ENCODE assay signal across 15 mouse cellular contexts in genomic region chr16:86645436-86645835, GRCm38 (mm10).
DNase-seq lines count a peak whose midpoint lies in the region; ATAC-seq and TF ChIP-seq lines count a peak whose summit lies in the region.
"Had no signal": no experiment of that assay in that cellular context is flagged by ENCODE, and none has a peak within 500 bp of the region (broad histone marks: within the 10 kb centered on the region; RNA-seq: fewer than 3 reads in every experiment).

No protein-coding gene starts in this region.

- H3K36me3 ChIP-seq in lung, embryonic 14.5 days (ENCODE audit: insufficient read depth) = no peaks in the 10 kb centered on the region
- H3K36me3 ChIP-seq: embryonic facial prominence, embryonic 13.5 days; G1E; hindbrain, embryonic 15.5 days; limb, embryonic 12.5 days; neural tube, embryonic 12.5 days had no signal

- H3K4me3 ChIP-seq in gastrocnemius, adult 2 months = no peak overlapping the region
- H3K4me3 ChIP-seq in lung, embryonic 14.5 days (ENCODE audit: low read depth, low read length) = no peak overlapping the region
- H3K4me3 ChIP-seq: embryonic facial prominence, embryonic 13.5 days; hindbrain, embryonic 15.5 days; limb, embryonic 12.5 days; megakaryocyte, embryonic 14.5 days; neural tube, embryonic 12.5 days had no signal

- no peak overlapping the region for H3K4me2 ChIP-seq in lung, embryonic 14.5 days
- H3K4me2 ChIP-seq: embryonic facial prominence, embryonic 13.5 days; hindbrain, embryonic 15.5 days; limb, embryonic 12.5 days; neural tube, embryonic 12.5 days had no signal

- H3K27ac ChIP-seq in gastrocnemius, adult 2 months = peak overlapping the region; percentile 61; the same call in 1 of the 2 replicates
- peak overlapping the region; percentile 44; the same call in 1 of the 2 replicates for H3K27ac ChIP-seq in lung, embryonic 14.5 days (ENCODE audit: low read depth)
- H3K27ac ChIP-seq: embryonic facial prominence, embryonic 13.5 days; hindbrain, embryonic 15.5 days; limb, embryonic 12.5 days; neural tube, embryonic 12.5 days had no signal

- H3K27me3 ChIP-seq in lung, embryonic 14.5 days (ENCODE audit: insufficient read depth, low read length) = no peaks in the 10 kb centered on the region
- H3K27me3 ChIP-seq: embryonic facial prominence, embryonic 13.5 days; hindbrain, embryonic 15.5 days; limb, embryonic 12.5 days; megakaryocyte, embryonic 14.5 days; neural tube, embryonic 12.5 days had no signal

- intact Hi-C loops in gastrocnemius, adult 2 months (cut with DNase I) = loop anchor here (1.0 to 10.0 kb wide), 3 partner anchors 237 to 838 kb away; no protein-coding TSS in a partner anchor

- no peak for DNase-seq in gastrocnemius, adult 2 months
- DNase-seq in gastrocnemius, adult 18-20 months (ENCODE audit: low spot score) = no peak
- DNase-seq in lung, embryonic 14.5 days = no peak
- no peak for DNase-seq in lung, postnatal 4 days
- peak; percentile 16 for DNase-seq in kidney, adult 18-20 months
- DNase-seq in kidney, postnatal 25 days = peak; percentile 25 to 47
- no peak for DNase-seq in thymus, postnatal 4 days

- H3K9ac ChIP-seq in lung, embryonic 14.5 days = no peak overlapping the region
- H3K9ac ChIP-seq: embryonic facial prominence, embryonic 13.5 days; hindbrain, embryonic 15.5 days; limb, embryonic 12.5 days; neural tube, embryonic 12.5 days had no signal

- H3K9me3 ChIP-seq in lung, embryonic 14.5 days (ENCODE audit: low read depth, low read length) = no peaks in the 10 kb centered on the region
- H3K9me3 ChIP-seq: embryonic facial prominence, embryonic 13.5 days; G1E; hindbrain, embryonic 15.5 days; limb, embryonic 12.5 days; megakaryocyte, embryonic 14.5 days; neural tube, embryonic 12.5 days had no signal

- H3K4me1 ChIP-seq in lung, embryonic 14.5 days (ENCODE audit: insufficient read depth) = no peaks in the 10 kb centered on the region
- H3K4me1 ChIP-seq: embryonic facial prominence, embryonic 13.5 days; hindbrain, embryonic 15.5 days; limb, embryonic 12.5 days; megakaryocyte, embryonic 14.5 days; neural tube, embryonic 12.5 days had no signal

- no peak for TF ChIP-seq CTCF in gastrocnemius, adult 2 months (IDR thresholded peaks at IDR 0.05)
- TF ChIP-seq CTCF in lung, embryonic 14.5 days (IDR thresholded peaks at IDR 0.05; ENCODE audit: low read depth) = no peak

- 67% methylated on average over 1 of the region's 1 CpGs for WGBS in lung, embryonic 14.5 days

- 0 out of 2 replicates have a peak, but pooled peaks have one; percentile 9 for ATAC-seq in lung, embryonic 14.5 days (ENCODE audit: insufficient read depth)
- ATAC-seq in megakaryocyte-erythroid progenitor cell, adult 5-6 weeks (replicated peaks; ENCODE audit: low FRiP score, low TSS enrichment, poor library complexity, severe bottlenecking) = no peak
- ATAC-seq: intestine, postnatal 0 days had no signal

Comparison
In these comparisons a context has a peak if more than half of its experiments do, and no peak if none do; other contexts are left out.
1. DNase-seq: peak in kidney, adult 18-20 months (single experiment) and kidney, postnatal 25 days (2 of 2); none in gastrocnemius, adult 2 months (single experiment), gastrocnemius, adult 18-20 months (single experiment), lung, embryonic 14.5 days (single experiment), lung, postnatal 4 days (0 of 2) and thymus, postnatal 4 days (single experiment).